Mouse (Mus musculus) spleen, postnatal 10 days (tissue): ENCODE data around the gene Gm45902.
A peak's percentile ranks its signal among the peaks of the same experiment; 100 is the strongest.

Experiments
- DNase-seq, 2 experiments: peaks; one replicate each; pipeline ENCODE4 v3.0.0; 2021 to 2022; ENCODE audit warnings: low spot score in 2 of 2

The Gm45902 gene

DNA sequence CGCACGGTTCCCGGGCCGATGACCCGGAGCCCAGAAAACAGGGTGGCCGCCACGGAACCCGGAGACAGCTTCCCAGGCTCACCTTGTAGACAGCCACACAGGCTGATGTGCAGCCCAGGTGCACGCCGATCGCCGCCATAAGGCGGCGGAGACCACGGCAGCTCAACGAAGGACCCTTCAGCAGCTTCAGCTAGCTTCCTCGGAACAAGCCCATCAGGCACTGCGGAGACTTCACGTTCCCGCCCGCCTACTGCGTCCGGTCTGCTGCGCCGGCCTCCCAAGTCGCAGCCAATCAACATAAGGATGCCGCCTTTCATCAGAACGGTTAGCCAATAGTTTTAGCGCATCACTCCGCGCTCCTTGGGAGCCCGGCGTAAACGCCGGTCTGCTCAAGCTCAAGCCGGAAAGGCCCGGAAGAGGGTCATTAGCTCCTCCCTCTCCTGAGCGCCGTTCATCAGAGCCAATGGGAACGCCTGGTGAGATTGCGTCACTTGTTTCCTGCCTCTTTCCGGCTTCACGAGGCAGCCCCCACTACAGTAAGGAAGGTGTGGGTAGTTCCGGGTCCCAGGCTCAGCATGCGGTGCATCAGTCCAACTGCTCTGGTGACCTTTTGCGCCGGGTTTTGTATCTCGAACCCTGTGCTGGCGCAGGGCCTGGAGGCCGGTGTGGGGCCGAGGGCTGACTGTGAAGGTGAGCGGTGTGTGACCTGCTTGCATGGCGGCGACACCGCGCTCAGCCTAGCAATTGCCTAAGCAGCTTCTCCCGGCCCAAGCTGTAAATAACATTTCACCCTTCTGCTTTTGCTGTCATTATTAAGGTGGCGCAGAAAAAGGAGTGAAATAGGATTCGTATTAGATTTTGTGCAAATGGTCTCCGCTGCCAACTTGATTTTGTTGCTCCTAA, at the start of gene Gm45902, which contains the start of the genes Hspa14 and Cdnf:
Gm45902 (minus strand) TSS at position 239 of the 903 bp plus-strand sequence.
Hspa14 (minus strand) TSS at position 263 of the 903 bp plus-strand sequence.
Cdnf (plus strand) TSS at position 479 of the 903 bp plus-strand sequence.
- peak; percentile 94 for DNase-seq

DNA sequence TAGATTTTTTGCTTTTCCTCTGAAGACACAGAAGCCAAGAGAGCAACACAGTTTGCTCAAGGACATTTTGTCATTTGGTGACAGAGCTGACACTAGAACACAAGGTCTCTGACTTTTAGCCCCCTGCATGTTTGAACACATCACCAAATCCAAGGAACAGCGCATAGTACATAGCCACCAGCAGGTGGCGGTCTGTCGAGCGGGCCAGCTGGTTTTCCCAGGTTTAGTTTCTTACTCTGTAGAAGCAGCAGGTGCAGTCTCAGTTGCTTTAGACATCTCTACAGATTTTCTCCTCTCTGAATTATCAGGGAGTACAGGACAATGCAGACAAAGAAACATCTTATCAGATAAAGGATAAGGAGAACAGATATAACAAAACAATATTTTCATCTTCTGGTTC, 34.0 kb upstream of the Gm45902 start:
- DNase-seq, result peak; percentile 25 to 62

DNA sequence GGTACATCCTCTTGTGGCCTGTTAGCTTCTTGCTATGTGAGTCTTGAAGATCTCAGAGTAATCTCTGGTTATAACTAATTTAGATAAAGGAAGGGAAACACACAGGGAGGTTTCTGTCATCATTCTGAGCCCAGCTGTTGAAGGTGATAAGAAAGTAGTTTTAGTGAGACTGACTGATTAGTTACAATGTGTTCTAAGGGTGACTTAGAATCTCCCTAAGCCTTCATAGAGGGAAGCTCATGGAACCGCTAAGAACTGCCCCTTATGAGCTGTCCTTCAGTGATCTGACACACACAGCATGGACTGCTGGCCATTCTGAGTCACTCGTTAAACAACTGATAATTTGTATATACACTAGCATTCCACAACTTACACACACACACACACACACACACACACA, 33.5 kb upstream of the Gm45902 start:
- DNase-seq, result no peak

DNA sequence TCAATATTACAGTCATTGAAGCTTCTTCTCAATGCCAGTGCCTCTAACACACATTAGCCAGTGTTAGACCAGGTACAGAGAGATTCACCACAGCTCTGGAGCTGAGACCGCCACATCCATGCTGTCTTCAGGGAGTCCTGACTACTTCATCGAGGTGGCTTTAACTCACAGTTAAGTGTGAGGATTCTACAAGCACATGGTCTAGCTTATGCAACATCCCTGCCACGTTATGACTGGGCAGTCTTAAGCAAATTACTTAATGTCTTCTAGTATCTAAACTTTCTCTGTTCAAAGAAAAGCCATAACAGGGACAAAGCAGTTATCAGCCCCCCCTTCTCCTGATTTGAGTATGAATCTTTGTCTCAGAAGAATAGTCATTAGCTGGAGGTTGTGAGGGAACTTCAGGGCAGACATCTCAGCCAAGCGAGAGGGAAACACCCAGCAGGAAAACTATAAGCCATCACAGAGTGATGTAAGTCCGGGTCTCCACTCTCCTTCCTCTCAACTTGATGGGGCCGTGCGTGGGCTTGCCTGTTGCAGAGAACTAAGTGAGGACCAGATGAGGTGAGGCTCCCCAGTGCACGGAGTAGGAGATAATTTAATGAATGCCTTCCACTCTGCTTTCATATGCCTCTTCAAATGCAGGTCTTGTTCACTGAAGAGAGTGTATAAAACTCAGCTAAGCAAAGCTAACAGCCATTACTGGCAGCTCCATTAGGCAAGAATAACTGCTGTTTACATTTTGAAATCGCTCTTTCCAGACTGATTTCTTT, 28.9 kb upstream of the Gm45902 start:
- no peak for DNase-seq

DNA sequence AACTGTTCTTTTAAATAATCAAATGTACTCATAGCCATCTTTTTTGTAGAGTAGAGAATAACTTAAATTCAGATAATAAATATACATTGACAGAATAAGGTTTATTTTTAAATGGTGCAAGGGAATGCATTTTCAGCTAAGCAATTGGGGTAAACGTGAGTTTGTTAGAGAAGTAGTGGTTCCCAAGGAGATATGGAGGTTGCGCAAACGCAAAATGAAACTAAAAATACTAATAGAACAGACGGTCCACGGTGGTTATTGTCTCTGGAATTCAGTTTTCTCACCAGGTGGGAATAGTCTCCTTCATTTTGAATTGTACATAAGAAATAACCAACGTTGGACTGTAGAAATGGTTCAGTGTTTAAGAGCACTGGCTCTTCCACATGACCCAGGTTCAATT, 13.7 kb upstream of the Gm45902 start:
- no peak for DNase-seq

DNA sequence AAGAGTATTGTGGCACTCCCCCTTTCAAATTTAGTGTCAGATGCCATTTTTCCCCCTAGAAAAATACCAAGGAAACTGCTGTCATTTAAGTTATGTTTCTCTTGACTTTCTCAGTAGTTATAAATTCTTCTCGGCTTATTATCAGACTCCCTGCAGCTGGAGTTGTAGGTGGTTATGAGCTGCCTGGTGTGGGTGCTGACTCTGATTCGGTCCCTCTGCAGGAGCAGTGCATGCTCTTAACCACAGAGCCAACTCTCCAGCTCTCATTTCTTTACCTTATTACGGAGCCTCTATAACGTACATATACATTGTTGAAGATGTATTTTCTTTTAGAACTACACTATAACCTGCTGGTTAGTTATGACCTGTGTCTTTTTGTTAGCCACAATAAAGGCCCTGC, 10.0 kb upstream of the Gm45902 start:
- DNase-seq, result no peak

DNA sequence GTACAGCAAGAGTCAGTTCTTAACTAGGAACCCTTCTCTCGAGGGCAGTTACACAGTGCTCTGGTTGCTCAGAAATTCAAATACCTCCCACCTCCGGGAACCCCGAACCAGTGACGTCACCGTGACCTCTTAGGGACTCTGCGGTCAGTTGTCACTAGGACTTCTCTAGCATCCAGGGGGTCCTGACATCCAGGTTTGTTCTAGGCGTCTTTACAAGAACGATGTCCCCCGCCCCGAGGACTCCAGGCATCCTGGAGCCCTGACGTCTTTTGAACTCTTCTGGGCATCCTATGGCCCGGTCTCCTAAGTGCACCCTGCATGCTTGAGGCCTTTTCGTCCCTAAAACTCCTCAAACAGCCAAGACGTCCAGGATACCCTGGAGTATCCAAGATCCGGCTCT, 514 bp downstream of the Gm45902 start:
- peak in 1 of 2 experiments; percentile 72 for DNase-seq

DNA sequence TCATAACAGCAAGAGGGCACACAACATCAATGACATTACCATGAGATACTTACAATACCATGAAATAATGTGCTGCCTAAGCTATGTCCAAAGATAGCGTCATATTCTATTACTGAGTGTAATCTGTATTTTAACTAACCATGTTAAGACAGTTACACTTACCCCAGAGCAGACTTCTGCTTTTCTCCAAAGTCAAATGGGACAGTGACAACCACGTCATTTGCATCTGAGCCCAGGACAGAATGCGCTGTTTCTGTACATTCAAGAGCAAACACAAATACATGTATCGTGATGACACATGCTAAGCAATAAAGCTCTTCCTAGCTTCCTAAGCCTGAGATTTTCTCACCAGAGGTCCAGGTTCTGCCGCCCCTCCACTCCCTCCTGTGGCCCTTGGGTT, 11.7 kb downstream of the Gm45902 start:
- DNase-seq, result no peak

DNA sequence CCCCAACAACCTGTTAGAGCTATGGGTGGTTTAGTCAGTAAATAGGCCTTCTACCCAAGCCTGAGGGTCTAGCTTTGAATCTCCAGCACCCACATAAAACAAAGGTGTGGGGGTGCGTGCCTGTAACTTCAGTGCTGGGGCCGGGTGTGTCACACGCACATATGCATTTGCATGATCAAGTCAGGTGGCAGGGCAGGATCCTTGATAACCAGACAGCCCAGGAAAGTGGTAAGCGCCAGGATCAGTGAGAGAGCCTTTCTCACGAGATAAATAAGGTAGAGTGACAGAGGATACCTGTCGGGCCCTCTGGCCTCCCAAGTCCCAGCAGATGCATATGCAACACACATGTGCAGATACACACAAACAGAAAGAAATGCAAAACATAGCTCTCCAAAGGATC, 13.0 kb downstream of the Gm45902 start:
- no peak for DNase-seq

DNA sequence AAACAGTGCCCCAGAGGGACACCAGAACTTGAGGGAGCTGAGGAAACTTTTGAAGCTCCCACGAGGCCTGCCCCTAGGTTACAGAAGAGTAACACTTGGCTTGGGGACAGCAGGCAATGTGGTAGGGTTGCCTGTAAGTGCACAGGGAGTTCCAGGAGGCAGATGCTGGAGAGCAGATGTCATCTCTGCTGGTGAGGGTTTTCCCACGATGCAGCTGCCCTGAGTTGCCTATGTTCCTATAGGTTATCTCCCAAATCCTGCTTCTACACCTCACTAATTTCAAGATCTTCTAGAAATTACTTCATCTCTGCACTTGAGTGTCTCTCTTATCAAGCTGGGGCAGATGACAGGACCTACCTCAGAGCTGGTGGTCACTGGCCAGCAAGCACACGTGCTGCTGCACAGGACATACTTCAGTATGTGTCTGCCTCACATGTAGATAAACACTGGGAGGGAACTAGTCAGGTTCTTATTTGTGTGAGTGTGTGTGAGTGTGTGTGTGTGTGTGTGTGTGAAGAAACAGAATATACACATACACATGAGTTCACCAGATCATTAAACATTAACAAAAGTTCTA, 18.7 kb downstream of the Gm45902 start:
- DNase-seq, result no peak

DNA sequence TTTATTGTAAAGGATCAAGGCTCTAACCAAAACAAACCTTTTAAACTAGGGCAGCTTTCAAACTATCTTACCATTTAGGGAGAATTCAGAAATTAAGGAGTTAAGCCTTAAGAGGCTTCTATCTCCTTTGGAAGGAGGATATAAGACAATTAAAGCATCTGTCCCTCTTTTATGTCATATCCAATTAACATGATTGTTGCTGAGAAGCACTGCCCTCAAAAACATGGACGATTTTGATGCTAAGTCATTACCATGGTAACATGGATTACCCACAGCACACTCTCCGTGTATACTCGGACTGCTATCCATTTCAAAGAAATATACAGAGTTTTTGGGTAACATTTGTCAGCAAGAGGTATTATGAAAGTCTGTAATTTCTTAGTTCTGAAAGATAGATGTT, 22.8 kb downstream of the Gm45902 start:
- DNase-seq, result no peak

DNA sequence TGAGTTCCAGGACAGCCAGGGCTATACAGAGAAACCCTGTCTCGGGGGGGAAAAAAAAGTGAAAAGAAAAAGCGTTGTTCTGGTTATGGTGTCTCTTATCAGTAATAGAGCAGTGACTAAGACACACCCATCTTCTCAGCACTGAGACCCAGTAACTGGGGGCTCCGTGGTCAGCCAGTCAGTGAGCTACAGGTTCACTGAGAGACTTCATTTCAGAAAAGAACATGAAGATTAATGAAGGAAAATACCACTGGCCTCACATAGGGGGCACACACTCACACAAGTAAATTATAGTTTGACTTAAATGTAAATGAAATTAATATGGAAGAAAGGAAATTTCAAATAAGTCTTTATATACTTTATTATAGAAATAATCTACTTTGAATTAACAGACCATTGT, 32.4 kb downstream of the Gm45902 start:
- no peak for DNase-seq

DNA sequence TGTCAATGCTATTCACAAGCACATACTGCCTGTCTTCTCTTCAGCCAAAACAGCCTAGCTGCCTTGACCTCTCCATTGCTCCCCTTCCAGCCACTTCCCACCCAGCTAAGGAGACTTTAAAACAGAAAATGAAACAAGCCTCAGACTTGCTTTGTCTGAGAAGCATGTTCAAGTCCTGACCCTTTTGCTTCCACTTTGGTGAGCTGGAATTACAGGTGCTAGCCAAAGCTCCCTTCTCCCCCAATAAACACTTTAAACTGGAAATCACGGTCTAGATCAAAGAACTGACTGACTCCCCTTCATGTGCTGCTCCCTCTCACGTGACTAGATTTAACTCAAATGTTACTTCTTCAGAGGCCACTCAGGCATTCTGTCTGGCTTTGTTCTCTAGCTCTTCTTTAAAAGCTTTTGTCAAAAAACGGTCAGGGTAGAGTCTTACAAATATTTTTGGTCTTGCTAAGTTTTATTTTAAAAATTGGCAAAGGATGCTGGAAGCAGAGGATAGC, 36.8 kb downstream of the Gm45902 start:
- peak in 1 of 2 experiments; percentile 17 for DNase-seq

DNA sequence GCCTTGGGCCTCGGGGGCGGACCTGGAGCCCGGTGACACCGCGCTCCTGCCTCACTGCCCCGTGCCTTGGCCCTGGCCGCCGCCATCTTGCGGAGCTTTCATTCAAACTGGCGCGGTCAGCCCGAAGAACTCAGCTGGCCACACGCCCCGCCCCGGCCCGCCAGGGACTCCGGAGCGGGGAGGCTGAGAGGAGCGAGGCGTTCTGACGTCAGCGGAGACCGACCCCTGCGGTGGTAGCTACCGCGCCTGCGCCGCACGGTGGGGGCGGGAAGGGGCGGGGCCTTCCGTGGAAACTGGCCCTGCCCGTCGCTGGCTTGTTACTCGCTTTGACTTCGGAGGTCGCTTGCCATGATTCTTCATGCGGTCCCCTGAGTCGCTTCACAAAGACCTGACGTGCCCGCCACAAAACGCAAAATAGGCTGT, 37.7 kb downstream of the Gm45902 start, which contains the start of gene Suv39h2:
Suv39h2 (minus strand) TSS at position 171 of the 423 bp plus-strand sequence.
- peak; percentile 97 to 98 for DNase-seq

DNA sequence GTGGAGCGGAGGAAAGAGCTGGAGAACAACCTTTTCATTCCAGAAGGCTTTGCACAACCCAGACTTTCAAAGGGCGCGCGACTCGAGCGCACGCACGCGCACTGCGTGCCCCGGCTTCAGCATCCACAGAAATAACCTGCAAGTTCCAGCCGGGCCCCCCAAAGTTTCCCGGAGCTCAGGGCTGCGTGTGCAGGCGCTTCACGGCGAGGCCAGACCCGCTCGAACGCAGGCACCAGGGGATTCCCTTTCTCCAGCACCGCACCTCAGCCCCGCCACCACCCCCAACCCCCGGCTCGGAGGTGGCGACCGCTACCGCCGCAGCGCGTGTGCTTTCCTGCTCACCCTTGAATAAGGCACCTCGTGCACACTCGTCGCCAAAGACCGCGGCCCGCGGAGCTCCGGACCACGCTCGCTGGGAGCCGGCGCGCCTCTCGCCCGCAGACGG, 38.2 kb downstream of the Gm45902 start:
- DNase-seq, result peak; percentile 47 to 70

DNA sequence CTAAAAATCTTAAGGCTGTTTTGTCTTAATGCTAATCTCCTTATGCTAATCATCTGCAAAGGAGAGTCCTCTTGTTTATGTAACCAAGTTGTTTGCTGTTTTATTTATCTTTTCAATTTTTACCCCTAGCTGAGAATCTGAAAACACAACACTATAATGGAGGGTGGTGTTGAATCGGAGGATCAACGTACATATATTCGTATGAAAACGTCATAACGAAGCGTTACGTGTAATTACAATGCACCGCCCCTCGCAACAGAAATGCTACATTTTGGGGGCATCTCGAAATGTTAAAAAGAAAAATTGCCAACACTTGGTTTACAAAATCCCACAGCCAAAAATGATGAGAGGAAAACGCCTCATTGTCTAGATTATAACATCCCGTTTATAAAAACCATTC, 38.7 kb downstream of the Gm45902 start:
- no peak for DNase-seq

DNA sequence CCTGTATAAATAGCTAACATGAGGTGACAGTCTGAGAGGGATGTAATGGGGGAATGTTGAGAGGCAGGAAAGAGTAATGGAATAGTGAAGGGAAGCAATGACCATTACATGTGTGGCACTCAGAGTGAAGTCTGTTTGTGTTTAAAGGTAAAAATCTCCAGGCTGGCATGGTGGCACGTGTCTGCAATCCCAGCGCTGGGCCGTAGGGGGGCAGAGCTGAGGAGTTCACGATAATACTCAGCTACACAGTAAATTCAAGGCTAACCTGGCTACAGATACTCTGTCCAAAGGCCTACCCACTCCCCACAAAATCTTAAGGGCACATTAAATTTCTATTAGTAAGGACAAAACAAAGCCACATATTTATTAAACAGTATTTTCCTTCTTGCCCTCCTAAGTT, 56.0 kb downstream of the Gm45902 start:
- peak in 1 of 2 experiments; percentile 23 for DNase-seq
